Mouse (Mus musculus) left cerebral cortex, postnatal 36 days (tissue): ENCODE measurements around the gene 4933403O08Rik. TPM values are rescaled to one million over a fixed set of nuclear protein-coding genes. Genes with fewer than 3 reads are reported as not detected.
A peak's percentile ranks its signal among the peaks of the same experiment; 100 is the strongest.

ENCODE experiments used
- DNase-seq, 2 experiments: peaks; one replicate each; pipeline ENCODE4 v3.0.0; 2021 to 2022; ENCODE audit warnings: low spot score in 2 of 2, mixed read lengths in 1 of 2
- intact Hi-C: fragments of 180-260 bp; cut with DNase I; formaldehyde crosslinking; loops from one replicate; pipeline ENCODE4 v1.15.1; 2025
- total RNA-seq, 2 experiments: library from RNA; stranded (reverse); gene quantifications; 2 replicates each; pipeline ENCODE4 v1.2.3; 2021

The 4933403O08Rik gene
- not detected for total RNA-seq

DNA sequence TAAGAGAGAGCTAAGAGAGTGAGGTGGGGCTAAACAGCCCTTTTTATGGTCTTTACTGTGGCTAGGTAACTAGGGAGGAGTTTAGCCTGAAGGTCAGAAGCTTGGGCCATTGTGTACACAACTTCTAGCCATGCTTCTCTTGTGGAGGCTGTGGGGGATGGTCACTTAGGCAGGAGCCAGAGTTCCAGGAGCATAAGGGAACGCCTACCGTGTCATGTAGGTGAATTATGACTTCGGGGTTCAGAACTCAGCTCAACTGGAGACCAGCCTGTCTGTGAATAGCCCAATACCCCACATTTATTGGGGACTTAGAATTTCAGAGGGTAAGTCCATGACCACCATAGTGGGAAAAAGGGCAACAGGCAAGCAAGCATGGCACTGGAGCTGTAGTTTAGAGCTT is at the start of gene 4933403O08Rik:
Gene 4933403O08Rik, plus strand, starts transcription at position 301 of the 400 bp plus-strand sequence.
- no peak for DNase-seq
- intact Hi-C loops, result no loop called here

DNA sequence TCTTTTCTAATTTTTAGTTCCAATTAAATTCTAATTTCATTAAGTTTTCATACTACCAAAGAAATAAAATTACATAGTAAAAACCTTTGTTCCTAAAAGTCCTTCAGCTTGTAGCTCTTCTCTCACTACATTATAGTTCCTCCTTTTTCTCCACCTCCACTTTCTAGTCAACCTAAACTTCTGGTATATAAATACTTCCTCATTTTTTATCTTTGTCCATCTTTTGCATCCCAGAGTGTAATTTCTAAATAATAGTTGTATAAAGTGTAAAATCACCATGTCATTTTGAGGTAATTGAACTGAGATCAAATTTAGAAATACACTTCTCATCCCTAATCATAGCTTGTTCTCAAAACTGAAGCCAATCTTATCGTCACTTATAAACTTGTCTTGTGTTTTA is 4.1 kb downstream of the 4933403O08Rik start:
- DNase-seq, result no peak
- intact Hi-C loops, result no loop called here

DNA sequence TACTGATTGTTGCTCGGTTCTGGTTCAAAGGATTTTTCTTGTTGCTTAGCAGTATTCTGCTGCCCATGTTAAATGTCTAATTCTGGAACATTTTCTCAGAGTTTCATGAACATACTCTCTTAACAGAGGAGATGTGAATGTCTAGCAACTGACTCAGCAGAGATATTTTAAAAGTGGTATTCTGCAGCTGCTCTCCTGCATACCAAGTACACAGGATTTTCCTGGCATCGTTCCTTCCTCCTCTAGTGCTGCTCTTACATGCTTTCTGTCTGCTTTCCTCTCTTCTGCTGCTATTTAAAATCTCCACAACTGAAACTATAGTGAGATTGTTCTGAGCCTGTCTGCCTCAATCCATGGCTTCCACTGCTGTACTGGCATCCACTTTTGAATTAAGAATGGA is 16.7 kb downstream of the 4933403O08Rik start:
- DNase-seq, result peak; percentile 7 to 13
- intact Hi-C loops, result no loop called here

DNA sequence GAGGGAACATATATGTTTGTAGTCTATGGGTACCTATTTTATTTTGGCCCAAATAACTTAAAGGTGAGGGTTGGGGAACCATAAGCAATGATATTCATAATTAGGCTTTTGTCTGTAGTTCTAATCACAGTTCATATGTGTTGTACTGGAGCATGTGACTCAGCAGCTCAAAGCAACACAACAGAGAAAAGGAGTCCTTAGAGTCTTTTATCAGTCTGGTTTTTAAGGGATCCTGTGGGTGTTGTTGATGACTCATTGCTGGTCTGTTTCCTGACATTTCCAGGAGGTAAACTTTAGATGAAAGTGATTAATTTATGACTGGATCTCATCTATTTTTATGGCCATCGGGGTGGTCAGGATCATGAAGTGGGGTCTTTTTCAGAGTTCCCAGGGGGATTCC is 34.7 kb downstream of the 4933403O08Rik start:
- intact Hi-C loops, result no loop called here
- no peak for DNase-seq

Other genes starting within 250 kb of the 4933403O08Rik start
- gene Tex16, start 228.0 kb upstream of the 4933403O08Rik start, total RNA-seq, result not detected
- gene Apool, start 72.3 kb downstream of the 4933403O08Rik start, total RNA-seq, result 1 to 10 TPM; 4.2 to 5.3 TPM
- not detected for gene Satl1, start 167.7 kb downstream of the 4933403O08Rik start, total RNA-seq